8 mouse cellular contexts compared by ENCODE assay signal in the genomic region with DNA sequence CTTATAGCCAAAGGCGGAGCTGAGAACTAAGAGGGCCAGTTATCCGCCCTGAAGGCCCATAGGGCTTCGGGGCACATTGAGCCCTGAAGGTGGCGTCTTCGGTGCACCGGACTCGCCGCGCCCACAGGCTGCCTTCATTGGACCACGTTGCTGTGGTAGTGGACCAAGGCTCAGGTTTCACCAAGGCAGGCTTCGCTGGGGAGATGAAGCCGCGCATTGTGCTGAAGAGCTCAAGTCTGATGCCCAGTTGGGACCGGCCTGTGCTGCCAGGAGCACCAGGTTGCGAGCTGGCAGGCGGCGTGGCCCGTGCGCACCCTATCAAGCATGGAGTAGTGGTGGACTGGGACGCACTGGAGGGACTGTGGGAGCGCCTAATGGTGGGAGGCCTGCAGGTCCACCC. TPM values are rescaled to one million over a fixed set of nuclear protein-coding genes. Genes with fewer than 3 reads are reported as not detected.
A peak's percentile ranks its signal among the peaks of the same experiment; 100 is the strongest.
DNase-seq lines count a peak whose midpoint lies in the region; ATAC-seq and TF ChIP-seq lines count a peak whose summit lies in the region.
"Had no signal": no experiment of that assay in that cellular context is flagged by ENCODE, and none has a peak within 500 bp of the region (broad histone marks: within the 10 kb centered on the region; RNA-seq: fewer than 3 reads in every experiment).

No protein-coding gene starts in this region.

- TF ChIP-seq EP300 in stomach, postnatal 0 days (optimal IDR thresholded peaks at IDR 0.05), result no peak

- no peak overlapping the region for H3K27ac ChIP-seq in lung, embryonic 16.5 days (ENCODE audit: low read length)
- H3K27ac ChIP-seq in forebrain, embryonic 13.5 days, result peak overlapping the region; percentile 51; the same call in 1 of the 2 replicates
- H3K27ac ChIP-seq in limb, embryonic 14.5 days (replicated peaks; ENCODE audit: low read depth, low read length), result no peak overlapping the region
- no peak overlapping the region for H3K27ac ChIP-seq in stomach, postnatal 0 days (replicated peaks)

- no peaks in the 10 kb centered on the region for H3K36me3 ChIP-seq in lung, embryonic 16.5 days (ENCODE audit: control insufficient read depth, insufficient read depth, low read length)
- peaks cover 6% of the 10 kb centered on the region; the same call in 1 of the 2 replicates for H3K36me3 ChIP-seq in forebrain, embryonic 13.5 days (ENCODE audit: poor library complexity, severe bottlenecking)
- H3K36me3 ChIP-seq in limb, embryonic 14.5 days (ENCODE audit: control insufficient read depth, insufficient read depth, low read length), result no peaks in the 10 kb centered on the region
- no peaks in the 10 kb centered on the region for H3K36me3 ChIP-seq in stomach, postnatal 0 days (ENCODE audit: control insufficient read depth, insufficient read depth, low read length)

- peaks cover 20% of the 10 kb centered on the region for H3K4me1 ChIP-seq in lung, embryonic 16.5 days (replicated peaks; ENCODE audit: control insufficient read depth, insufficient read depth, low read length)
- H3K4me1 ChIP-seq in forebrain, embryonic 13.5 days, result peaks cover 44% of the 10 kb centered on the region
- peaks cover 21% of the 10 kb centered on the region for H3K4me1 ChIP-seq in limb, embryonic 14.5 days (ENCODE audit: control insufficient read depth, insufficient read depth, low read length)
- H3K4me1 ChIP-seq in stomach, postnatal 0 days (replicated peaks; ENCODE audit: control insufficient read depth, insufficient read depth), result peaks cover 10% of the 10 kb centered on the region; the same call in 1 of the 2 replicates

- no peak for DNase-seq in lung, postnatal 14 days
- DNase-seq in limb, embryonic 14.5 days (ENCODE audit: low spot score), result no peak
- peak; percentile 36 for DNase-seq in stomach, postnatal 0 days (ENCODE audit: low spot score)
- DNase-seq in urinary bladder, adult 2 months (ENCODE audit: low spot score), result no peak

- peak overlapping the region; percentile 18 for H3K4me3 ChIP-seq in lung, embryonic 16.5 days (ENCODE audit: low read length)
- H3K4me3 ChIP-seq in forebrain, embryonic 13.5 days, result no peak overlapping the region
- H3K4me3 ChIP-seq in limb, embryonic 14.5 days (replicated peaks; ENCODE audit: low read length), result peak overlapping the region; percentile 8; the same call in 1 of the 2 replicates
- peak overlapping the region; percentile 12; the same call in 1 of the 2 replicates for H3K4me3 ChIP-seq in stomach, postnatal 0 days (ENCODE audit: low read depth, low read length)
- H3K4me3 ChIP-seq: megakaryocyte, embryonic 14.5 days had no signal

- 39% methylated on average over 21 of the region's 21 CpGs for WGBS in lung, embryonic 16.5 days
- 36% methylated on average over 21 of the region's 21 CpGs for WGBS in forebrain, embryonic 13.5 days
- 29% methylated on average over 21 of the region's 21 CpGs for WGBS in limb, embryonic 14.5 days
- 41% methylated on average over 21 of the region's 21 CpGs for WGBS in stomach, postnatal 0 days

- H3K9me3 ChIP-seq in lung, embryonic 16.5 days (ENCODE audit: control insufficient read depth, low read length), result no peaks in the 10 kb centered on the region
- H3K9me3 ChIP-seq in forebrain, embryonic 13.5 days (replicated peaks), result no peaks in the 10 kb centered on the region
- H3K9me3 ChIP-seq in limb, embryonic 14.5 days (ENCODE audit: control insufficient read depth, low read length), result no peaks in the 10 kb centered on the region
- no peaks in the 10 kb centered on the region for H3K9me3 ChIP-seq in stomach, postnatal 0 days (ENCODE audit: control insufficient read depth, low read length)
- H3K9me3 ChIP-seq: megakaryocyte, embryonic 14.5 days had no signal

- H3K27me3 ChIP-seq in lung, embryonic 16.5 days (ENCODE audit: control insufficient read depth, insufficient read depth, low read depth, low read length), result peaks cover 14% of the 10 kb centered on the region
- peaks cover 28% of the 10 kb centered on the region for H3K27me3 ChIP-seq in forebrain, embryonic 13.5 days
- H3K27me3 ChIP-seq in limb, embryonic 14.5 days (ENCODE audit: control insufficient read depth, insufficient read depth, low read length), result peaks cover 15% of the 10 kb centered on the region
- no peaks in the 10 kb centered on the region for H3K27me3 ChIP-seq in stomach, postnatal 0 days (ENCODE audit: control insufficient read depth, insufficient read depth, low read length)

- TF ChIP-seq POLR2A in limb, embryonic 14.5 days (IDR thresholded peaks at IDR 0.05; ENCODE audit: borderline replicate concordance, extremely low read depth, insufficient read depth, insufficient read length), result no peak

- peak overlapping the region; percentile 12 for H3K9ac ChIP-seq in lung, embryonic 16.5 days (ENCODE audit: low read length)
- H3K9ac ChIP-seq in forebrain, embryonic 13.5 days, result 0 out of 2 replicates have a peak overlapping the region, but pooled peaks have one; percentile 43
- H3K9ac ChIP-seq in limb, embryonic 14.5 days (ENCODE audit: low read depth, low read length, severe bottlenecking), result peak overlapping the region; percentile 21; the same call in 1 of the 2 replicates
- 0 out of 2 replicates have a peak overlapping the region, but pooled peaks have one; percentile 23 for H3K9ac ChIP-seq in stomach, postnatal 0 days (ENCODE audit: low read length)

- ATAC-seq in lung, embryonic 16.5 days (ENCODE audit: low read depth), result no peak
- ATAC-seq in forebrain, embryonic 13.5 days, result no peak; the same call in 1 of the 2 replicates
- ATAC-seq in limb, embryonic 14.5 days (ENCODE audit: low FRiP score, low read depth), result no peak
- no peak for ATAC-seq in stomach, postnatal 0 days (ENCODE audit: low FRiP score, low TSS enrichment)
- ATAC-seq in frontal cortex, adult (ENCODE audit: low TSS enrichment), result no peak

- no peak; the same call in 1 of the 2 replicates for TF ChIP-seq CTCF in stomach, postnatal 0 days (IDR thresholded peaks at IDR 0.05; ENCODE audit: low read depth)

- H3K4me2 ChIP-seq in lung, embryonic 16.5 days (ENCODE audit: low read depth, low read length), result peak overlapping the region; percentile 49
- H3K4me2 ChIP-seq in forebrain, embryonic 13.5 days, result peak overlapping the region; percentile 47
- H3K4me2 ChIP-seq in limb, embryonic 14.5 days (replicated peaks; ENCODE audit: low read depth, low read length, severe bottlenecking), result peak overlapping the region; percentile 41
- peak overlapping the region; percentile 47 for H3K4me2 ChIP-seq in stomach, postnatal 0 days (replicated peaks; ENCODE audit: low read depth)

RNA-seq across cellular contexts. Expression of gene Actl10, which starts 0.4 kb away (rescaled TPM):
- polyA plus RNA-seq in lung, embryonic 16.5 days (2015; fragmentation: Nextera tagmentation; extraction: Ambion mirVana), result 0.33 and 0.35 TPM in 2 replicates
- polyA plus RNA-seq in forebrain, embryonic 13.5 days (2015; fragmentation: Nextera tagmentation; extraction: Ambion mirVana), result 0.49 and 0.68 TPM in 2 replicates
- polyA plus RNA-seq in limb, embryonic 14.5 days (2012; rRNA removed), result 0.09 TPM in 1 of 2 replicates, not detected in the other
- 0.21 and 0.30 TPM in 2 replicates for polyA plus RNA-seq in limb, embryonic 14.5 days (2014; fragmentation: Nextera tagmentation; extraction: Ambion mirVana)
- not detected in 2 replicates for polyA plus RNA-seq in stomach, postnatal 0 days (2015; fragmentation: Nextera tagmentation; extraction: Ambion mirVana)
- polyA plus RNA-seq in urinary bladder, adult 2 months (2012; rRNA removed), result not detected in 2 replicates

RNA-seq across cellular contexts. Expression of gene 1700003F12Rik, which starts 5.0 kb away (rescaled TPM):
- 0.54 and 1.1 TPM in 2 replicates for polyA plus RNA-seq in lung, embryonic 16.5 days (2015; fragmentation: Nextera tagmentation; extraction: Ambion mirVana)
- polyA plus RNA-seq in forebrain, embryonic 13.5 days (2015; fragmentation: Nextera tagmentation; extraction: Ambion mirVana), result 1.4 TPM in 2 replicates
- 0.48 and 0.59 TPM in 2 replicates for polyA plus RNA-seq in limb, embryonic 14.5 days (2012; rRNA removed)
- polyA plus RNA-seq in limb, embryonic 14.5 days (2014; fragmentation: Nextera tagmentation; extraction: Ambion mirVana), result 0.91 and 1.4 TPM in 2 replicates
- polyA plus RNA-seq in stomach, postnatal 0 days (2015; fragmentation: Nextera tagmentation; extraction: Ambion mirVana), result 0.87 and 0.89 TPM in 2 replicates
- 0.41 and 0.44 TPM in 2 replicates for polyA plus RNA-seq in urinary bladder, adult 2 months (2012; rRNA removed)

RNA-seq across cellular contexts. Expression of gene Necab3, which starts 6.8 kb away (rescaled TPM):
- polyA plus RNA-seq in lung, embryonic 16.5 days (2015; fragmentation: Nextera tagmentation; extraction: Ambion mirVana), result 2.7 and 4.4 TPM in 2 replicates
- polyA plus RNA-seq in forebrain, embryonic 13.5 days (2015; fragmentation: Nextera tagmentation; extraction: Ambion mirVana), result 19.8 and 25.4 TPM in 2 replicates
- 6.7 and 8.0 TPM in 2 replicates for polyA plus RNA-seq in limb, embryonic 14.5 days (2012; rRNA removed)
- polyA plus RNA-seq in limb, embryonic 14.5 days (2014; fragmentation: Nextera tagmentation; extraction: Ambion mirVana), result 3.8 and 3.9 TPM in 2 replicates
- polyA plus RNA-seq in stomach, postnatal 0 days (2015; fragmentation: Nextera tagmentation; extraction: Ambion mirVana), result 0.50 and 0.70 TPM in 2 replicates
- polyA plus RNA-seq in urinary bladder, adult 2 months (2012; rRNA removed), result 0.62 and 1.2 TPM in 2 replicates

RNA-seq across cellular contexts. Expression of gene E2f1, which starts 17.8 kb away (rescaled TPM):
- 15.6 and 21.3 TPM in 2 replicates for polyA plus RNA-seq in lung, embryonic 16.5 days (2015; fragmentation: Nextera tagmentation; extraction: Ambion mirVana)
- polyA plus RNA-seq in forebrain, embryonic 13.5 days (2015; fragmentation: Nextera tagmentation; extraction: Ambion mirVana), result 20.8 and 22.8 TPM in 2 replicates
- 38.3 and 41.8 TPM in 2 replicates for polyA plus RNA-seq in limb, embryonic 14.5 days (2012; rRNA removed)
- 9.3 and 9.4 TPM in 2 replicates for polyA plus RNA-seq in limb, embryonic 14.5 days (2014; fragmentation: Nextera tagmentation; extraction: Ambion mirVana)
- polyA plus RNA-seq in stomach, postnatal 0 days (2015; fragmentation: Nextera tagmentation; extraction: Ambion mirVana), result 5.7 and 6.1 TPM in 2 replicates
- 5.0 TPM in 2 replicates for polyA plus RNA-seq in urinary bladder, adult 2 months (2012; rRNA removed)

RNA-seq across cellular contexts. Expression of gene Pxmp4, which starts 51.6 kb away (rescaled TPM):
- polyA plus RNA-seq in lung, embryonic 16.5 days (2015; fragmentation: Nextera tagmentation; extraction: Ambion mirVana), result 31.4 and 33.1 TPM in 2 replicates
- polyA plus RNA-seq in forebrain, embryonic 13.5 days (2015; fragmentation: Nextera tagmentation; extraction: Ambion mirVana), result 10.7 and 13.0 TPM in 2 replicates
- polyA plus RNA-seq in limb, embryonic 14.5 days (2012; rRNA removed), result 20.6 and 21.2 TPM in 2 replicates
- 27.0 and 27.6 TPM in 2 replicates for polyA plus RNA-seq in limb, embryonic 14.5 days (2014; fragmentation: Nextera tagmentation; extraction: Ambion mirVana)
- 49.7 and 52.8 TPM in 2 replicates for polyA plus RNA-seq in stomach, postnatal 0 days (2015; fragmentation: Nextera tagmentation; extraction: Ambion mirVana)
- 34.3 and 37.0 TPM in 2 replicates for polyA plus RNA-seq in urinary bladder, adult 2 months (2012; rRNA removed)
